Mouse (Mus musculus) midbrain, postnatal 0 days (tissue): ENCODE measurements at regions not wholly inside any gene's neighbourhood (a gene's known extent, or its start where the extent isn't known, plus 50 kb on each side); places are given as distances from the start of the nearest gene placed in this dataset.
"Not testable (repeated sequence)": the region's sequence is repeated elsewhere in the genome, so short reads cannot be mapped to it uniquely, and the experiment has no call there.

Source experiments
- ATAC-seq: fragments of 200-750 bp; cut with Nextera tagmentation; 2 replicates; pipeline ENCODE4 v1.8.0; 2017; ENCODE audit warnings: moderate number of reproducible peaks, mild to moderate bottlenecking, moderate TSS enrichment, moderate library complexity; ENCODE audit not compliant: low FRiP score
- DNase-seq: peaks from one replicate; pipeline ENCODE4 v3.0.0-alpha.2; 2015; ENCODE audit warnings: low spot score
- H3K27ac ChIP-seq: fragments of 300-500 bp; sonication (generic); 2 replicates; pipeline ENCODE4 v1.5.1; 2014; ENCODE audit warnings: low read depth, mild to moderate bottlenecking, low read length, mixed read lengths
- H3K27me3 ChIP-seq: fragments of 300-500 bp; sonication (generic); 2 replicates; pipeline ENCODE4 v1.6.1; 2014; ENCODE audit warnings: low read length, control low read depth, mixed read lengths; ENCODE audit not compliant: insufficient read depth
- H3K36me3 ChIP-seq: fragments of 300-500 bp; sonication (generic); 2 replicates; pipeline ENCODE4 v1.6.1; 2014; ENCODE audit warnings: low read length, control low read depth, mixed read lengths; ENCODE audit not compliant: insufficient read depth
- H3K4me1 ChIP-seq: fragments of 300-500 bp; sonication (generic); 2 replicates; pipeline ENCODE4 v1.6.1; 2014; ENCODE audit warnings: mild to moderate bottlenecking, control low read depth, antibody characterized with exemption, low read length, mixed read lengths; ENCODE audit not compliant: insufficient read depth
- H3K4me2 ChIP-seq: fragments of 300-500 bp; sonication (generic); 2 replicates; pipeline ENCODE4 v1.6.1; 2014; ENCODE audit warnings: low read depth, mild to moderate bottlenecking, low read length, mixed read lengths; ENCODE audit not compliant: poor library complexity, severe bottlenecking
- H3K4me3 ChIP-seq: fragments of 300-500 bp; sonication (generic); 2 replicates; pipeline ENCODE4 v1.5.1; 2014; ENCODE audit warnings: low read depth, mild to moderate bottlenecking, low read length, moderate library complexity
- H3K9ac ChIP-seq: fragments of 300-500 bp; sonication (generic); replicated peaks from 2 replicates; pipeline ENCODE4 v1.6.1; 2014; ENCODE audit warnings: mild to moderate bottlenecking, low read length, moderate library complexity, mixed read lengths; ENCODE audit not compliant: poor library complexity, severe bottlenecking
- H3K9me3 ChIP-seq: fragments of 300-500 bp; sonication (generic); 2 replicates; pipeline ENCODE4 v1.6.1; 2016; ENCODE audit warnings: low read length, control low read depth
- WGBS: fragments of 180-500 bp; shearing (Covaris S2); extraction: QIAGEN DNeasy Blood & Tissue Kit; methylation state at CpG from one replicate; pipeline ENCODE4 v1.1.7; 2014; 5-methylcytosine and 5-hydroxymethylcytosine counted together

- not testable (repeated sequence) for H3K4me3 ChIP-seq, H3K27me3 ChIP-seq, ATAC-seq, H3K9ac ChIP-seq, H3K4me1 ChIP-seq, H3K27ac ChIP-seq, DNase-seq, H3K9me3 ChIP-seq, H3K4me2 ChIP-seq, H3K36me3 ChIP-seq
- 88% methylated on average over 8 of the region's 14 CpGs for WGBS
These were observed 67.4 kb downstream of the Pdia4 start for GRCm38 (mm10) chr6:47745856-47746255.

- not testable (repeated sequence) for H3K9ac ChIP-seq, H3K4me1 ChIP-seq, H3K27me3 ChIP-seq, H3K4me3 ChIP-seq, H3K4me2 ChIP-seq, H3K36me3 ChIP-seq, ATAC-seq, H3K27ac ChIP-seq, DNase-seq, H3K9me3 ChIP-seq
- 20% methylated on average over 4 of the region's 20 CpGs for WGBS
These were observed 69.4 kb downstream of the Pdia4 start for GRCm38 (mm10) chr6:47743856-47744255.

- WGBS, result 11% methylated on average over 8 of the region's 47 CpGs
- not testable (repeated sequence) for H3K4me1 ChIP-seq, DNase-seq, H3K9ac ChIP-seq, H3K27me3 ChIP-seq, ATAC-seq, H3K36me3 ChIP-seq, H3K27ac ChIP-seq, H3K9me3 ChIP-seq
- Histone ChIP-seq H3K4me2 (peak overlapping the region; percentile 29; the same call in 1 of the 2 replicates), H3K4me3 (peak overlapping the region; percentile 26; the same call in 1 of the 2 replicates)
These were observed 73.0 kb downstream of the Pdia4 start for GRCm38 (mm10) chr6:47740216-47740615.

GRCm38 (mm10) chr6:47739696-47740095, 73.5 kb downstream of the Pdia4 start:
- H3K4me1 ChIP-seq, H3K9me3 ChIP-seq, ATAC-seq, H3K4me3 ChIP-seq, DNase-seq, H3K27ac ChIP-seq, H3K36me3 ChIP-seq, H3K9ac ChIP-seq, H3K4me2 ChIP-seq, H3K27me3 ChIP-seq: not testable (repeated sequence)
- 14% methylated on average over 8 of the region's 26 CpGs for WGBS

GRCm38 (mm10) chr6:47737972-47738371, 75.3 kb downstream of the Pdia4 start:
- H3K27ac ChIP-seq, H3K36me3 ChIP-seq, H3K4me1 ChIP-seq, H3K9me3 ChIP-seq, DNase-seq, H3K27me3 ChIP-seq, H3K4me3 ChIP-seq, H3K9ac ChIP-seq, ATAC-seq, H3K4me2 ChIP-seq: not testable (repeated sequence)
- no CpG with 5 or more reads among the region's 3 CpGs for WGBS
